Mouse (Mus musculus) CH12.LX (cell line): ENCODE results near the gene Gm12185.

Source experiments
- CTCF ChIP-seq, 2 experiments: IDR thresholded peaks in 1 of 2; conservative IDR thresholded peaks in 1 of 2; 2 replicates each; pipeline ENCODE4 v1.5.1; 2011 to 2012; ENCODE audit warnings: low read depth in 2 of 2, low read length in 2 of 2, improper control_type of control experiment in 1 of 2, inconsistent platforms in 1 of 2, mild to moderate bottlenecking in 1 of 2, moderate library complexity in 1 of 2
- MAFK ChIP-seq: IDR thresholded peaks from 2 replicates; pipeline ENCODE4 v1.6.1; 2011; ENCODE audit warnings: low read length, improper control_type of control experiment; ENCODE audit not compliant: insufficient replicate concordance
- POLR2A ChIP-seq: IDR thresholded peaks from 2 replicates; pipeline ENCODE4 v1.6.1; 2011; ENCODE audit warnings: low read depth, mild to moderate bottlenecking, improper control_type of control experiment, low read length

- TF ChIP-seq POLR2A = peak; percentile 35; the same call in 1 of the 2 replicates
- TF ChIP-seq MAFK = no peak
- peak in 1 of 2 experiments; percentile 18; a peak in 1 of 4 replicates for TF ChIP-seq CTCF (conservative IDR thresholded peaks at IDR 0.05 in 1 of 2, IDR thresholded peaks at IDR 0.05 in 1 of 2; ENCODE audit: low read depth in 2 of 2, low read length in 2 of 2)
Measured at GRCm38 (mm10) chr11:48871817-48872541, 120.0 kb downstream of the Gm12185 start.
